8 mouse cellular contexts compared by ENCODE assay signal in genomic region chr13:71963356-71964351, GRCm38 (mm10). TPM values are rescaled to one million over a fixed set of nuclear protein-coding genes. Genes with fewer than 3 reads are reported as not detected.
DNase-seq lines count a peak whose midpoint lies in the region; ATAC-seq and TF ChIP-seq lines count a peak whose summit lies in the region.

Gene Irx1 (minus strand): TSS chr13:71963723.

- no peak for ATAC-seq in cerebellum, adult (ENCODE audit: insufficient number of reproducible peaks, low FRiP score, low TSS enrichment)
- ATAC-seq in intestine, postnatal 0 days = 0 out of 2 replicates have a peak, but pooled peaks have one; percentile 21
- peak; percentile 76 for ATAC-seq in lung, embryonic 15.5 days (ENCODE audit: borderline replicate concordance, extremely low read depth, low FRiP score, low TSS enrichment)
- ATAC-seq in megakaryocyte-erythroid progenitor cell, adult 5-6 weeks (replicated peaks; ENCODE audit: low FRiP score, low TSS enrichment, poor library complexity, severe bottlenecking) = no peak

- H3K4me3 ChIP-seq in embryonic fibroblast, embryonic 13.5 days (ENCODE audit: insufficient read depth, low read length) = peak within 1 kb of the TSS; percentile 79
- peak within 1 kb of the TSS; percentile 31 for H3K4me3 ChIP-seq in intestine, postnatal 0 days (ENCODE audit: low read depth, low read length)
- H3K4me3 ChIP-seq in lung, embryonic 15.5 days = peak within 1 kb of the TSS; percentile 53

- no peak within 1 kb of the TSS for H3K9ac ChIP-seq in intestine, postnatal 0 days (ENCODE audit: low read depth, low read length)
- H3K9ac ChIP-seq in lung, embryonic 15.5 days = peak within 1 kb of the TSS; percentile 73

- peak; percentile 56 for TF ChIP-seq POLR2A in embryonic fibroblast, embryonic 13.5 days (IDR thresholded peaks at IDR 0.05; ENCODE audit: low read depth, low read length)

- no peaks in the 10 kb centered on the region for H3K4me1 ChIP-seq in embryonic fibroblast, embryonic 13.5 days (ENCODE audit: control insufficient read depth, insufficient read depth, low read length)
- no peaks in the 10 kb centered on the region; the same call in 1 of the 2 replicates for H3K4me1 ChIP-seq in intestine, postnatal 0 days (replicated peaks; ENCODE audit: control insufficient read depth, insufficient read depth, low read length)
- H3K4me1 ChIP-seq in lung, embryonic 15.5 days = 0 out of 2 replicates have a peak, but pooled peaks cover 21% of the 10 kb centered on the region

- H3K27ac ChIP-seq in embryonic fibroblast, embryonic 13.5 days (ENCODE audit: insufficient read depth, low read length) = peak within 1 kb of the TSS; percentile 30
- H3K27ac ChIP-seq in intestine, postnatal 0 days (ENCODE audit: low read depth, low read length) = no peak within 1 kb of the TSS
- peak within 1 kb of the TSS; percentile 86 for H3K27ac ChIP-seq in lung, embryonic 15.5 days

- WGBS in intestine, postnatal 0 days = under 1% methylated on average over 78 of the region's 100 CpGs
- under 1% methylated on average over 65 of the region's 100 CpGs for WGBS in lung, embryonic 15.5 days

- H3K4me2 ChIP-seq in intestine, postnatal 0 days (replicated peaks; ENCODE audit: low read depth) = peak within 1 kb of the TSS; percentile 63
- peak within 1 kb of the TSS; percentile 59 for H3K4me2 ChIP-seq in lung, embryonic 15.5 days

- peak; percentile 23 to 44 for DNase-seq in cerebellum, postnatal 25 days
- DNase-seq in yolk sac, embryonic 10.5 days (ENCODE audit: low spot score) = peak; percentile 78
- DNase-seq in B cell, adult 2 months = no peak

- no peaks in the 10 kb centered on the region for H3K36me3 ChIP-seq in intestine, postnatal 0 days (ENCODE audit: control insufficient read depth, insufficient read depth)
- H3K36me3 ChIP-seq in lung, embryonic 15.5 days = no peaks in the 10 kb centered on the region

- H3K27me3 ChIP-seq in intestine, postnatal 0 days (replicated peaks; ENCODE audit: control insufficient read depth, insufficient read depth, low read length) = peaks cover 97% of the 10 kb centered on the region
- peaks cover 98% of the 10 kb centered on the region for H3K27me3 ChIP-seq in lung, embryonic 15.5 days

- no peaks in the 10 kb centered on the region for H3K9me3 ChIP-seq in intestine, postnatal 0 days (ENCODE audit: control insufficient read depth)
- H3K9me3 ChIP-seq in lung, embryonic 15.5 days = no peaks in the 10 kb centered on the region

- no peak for TF ChIP-seq CTCF in embryonic fibroblast, embryonic 13.5 days (IDR thresholded peaks at IDR 0.05; ENCODE audit: borderline replicate concordance, insufficient read depth, low read length)
- TF ChIP-seq CTCF in intestine, postnatal 0 days (IDR thresholded peaks at IDR 0.05; ENCODE audit: low read depth) = no peak

RNA-seq across cellular contexts. Expression of gene Irx1, which starts in this region (rescaled TPM):
- 24.7 and 39.1 TPM in 2 replicates for polyA plus RNA-seq in embryonic fibroblast, embryonic 13.5 days (2011; ENCODE audit: insufficient read length, low read depth, missing spikeins)
- polyA plus RNA-seq in intestine, postnatal 0 days (2015; fragmentation: Nextera tagmentation; extraction: Ambion mirVana) = not detected in 2 replicates
- 10.5 and 10.9 TPM in 2 replicates for polyA plus RNA-seq in lung, embryonic 15.5 days (2015; fragmentation: Nextera tagmentation; extraction: Ambion mirVana)
- not detected in 2 replicates for total RNA-seq in megakaryocyte-erythroid progenitor cell, adult 5-6 weeks (2014; fragmentation: Nextera tagmentation)
- not detected in 2 replicates for total RNA-seq in megakaryocyte-erythroid progenitor cell, adult 5-6 weeks (2017)

Comparison
In these comparisons a context has a peak if more than half of its experiments do, and no peak if none do; other contexts are left out.
1. RNA of gene Irx1 (polyA plus RNA-seq): 24.7 to 39.1 TPM in embryonic fibroblast, embryonic 13.5 days and 10.5 to 10.9 TPM in lung, embryonic 15.5 days; not detected in intestine, postnatal 0 days; every median in the first group is over 10 times any median in the second.
2. Peak in ATAC-seq, H3K4me3 ChIP-seq and H3K4me2 ChIP-seq in intestine, postnatal 0 days; RNA of the gene not detected or under 1 TPM.
3. DNase-seq: peak in cerebellum, postnatal 25 days (2 of 2) and yolk sac, embryonic 10.5 days (single experiment); none in B cell, adult 2 months (0 of 2).
4. Peak in every context shown above with its lines, with median percentiles within 50 percentile points of each other: H3K4me3 ChIP-seq.